Mouse (Mus musculus): ENCODE measurements around the gene Hectd1. TPM values are rescaled to one million over a fixed set of nuclear protein-coding genes. Genes with fewer than 3 reads are reported as not detected.

Hectd1 gene
- polyA plus RNA-seq, 1 experiment from 2014 or later: 30.4 TPM

- Histone ChIP-seq H3K36me3 (ENCODE audit: inconsistent target) (no peaks in the 10 kb centered on the region), H3K27ac (no peak overlapping the region), H3K79me2 (ENCODE audit: inconsistent target) (no peaks in the 10 kb centered on the region), H3K4me3 (ENCODE audit: inconsistent target) (no peak overlapping the region)
- 64% methylated on average over 4 of the region's 4 CpGs for WGBS (ENCODE audit: missing documents)
These were observed 22.3 kb upstream of the Hectd1 start for GRCm38 (mm10) chr12:51851617-51852016.

- no peak overlapping the region for H3K4me3 ChIP-seq (ENCODE audit: inconsistent target)
- H3K27ac ChIP-seq: no peak overlapping the region
- H3K79me2 ChIP-seq (ENCODE audit: inconsistent target): no peaks in the 10 kb centered on the region
- no peaks in the 10 kb centered on the region for H3K36me3 ChIP-seq (ENCODE audit: inconsistent target)
- 61% methylated on average over 2 of the region's 3 CpGs for WGBS (ENCODE audit: missing documents)
These were observed 21.8 kb upstream of the Hectd1 start for GRCm38 (mm10) chr12:51851155-51851554.

- no peak overlapping the region for H3K27ac ChIP-seq
- 47% methylated on average over 2 of the region's 4 CpGs for WGBS (ENCODE audit: missing documents)
These were observed 21.0 kb upstream of the Hectd1 start for GRCm38 (mm10) chr12:51850339-51850738.

GRCm38 (mm10) chr12:51849902-51850301, 20.6 kb upstream of the Hectd1 start:
- Histone ChIP-seq H3K36me3 (ENCODE audit: inconsistent target) (no peaks in the 10 kb centered on the region), H3K27ac (no peak overlapping the region), H3K4me3 (ENCODE audit: inconsistent target) (no peak overlapping the region), H3K79me2 (ENCODE audit: inconsistent target) (no peaks in the 10 kb centered on the region)
- WGBS (ENCODE audit: missing documents): 18% methylated on average over 2 of the region's 2 CpGs

More at GRCm38 (mm10) chr12:51850339-51850738, 21.0 kb upstream of the Hectd1 start:
- H3K36me3 ChIP-seq (ENCODE audit: inconsistent target): no peaks in the 10 kb centered on the region
- no peak overlapping the region for H3K4me3 ChIP-seq (ENCODE audit: inconsistent target)
- no peaks in the 10 kb centered on the region for H3K79me2 ChIP-seq (ENCODE audit: inconsistent target)

- no peaks in the 10 kb centered on the region for H3K79me2 ChIP-seq (ENCODE audit: inconsistent target)
- no peaks in the 10 kb centered on the region for H3K36me3 ChIP-seq (ENCODE audit: inconsistent target)
- peak overlapping the region; percentile 66 for H3K27ac ChIP-seq
- H3K4me3 ChIP-seq (ENCODE audit: inconsistent target): no peak overlapping the region
- 27% methylated on average over 9 of the region's 9 CpGs for WGBS (ENCODE audit: missing documents)
These were observed 18.8 kb upstream of the Hectd1 start for GRCm38 (mm10) chr12:51847953-51848680.

DNA sequence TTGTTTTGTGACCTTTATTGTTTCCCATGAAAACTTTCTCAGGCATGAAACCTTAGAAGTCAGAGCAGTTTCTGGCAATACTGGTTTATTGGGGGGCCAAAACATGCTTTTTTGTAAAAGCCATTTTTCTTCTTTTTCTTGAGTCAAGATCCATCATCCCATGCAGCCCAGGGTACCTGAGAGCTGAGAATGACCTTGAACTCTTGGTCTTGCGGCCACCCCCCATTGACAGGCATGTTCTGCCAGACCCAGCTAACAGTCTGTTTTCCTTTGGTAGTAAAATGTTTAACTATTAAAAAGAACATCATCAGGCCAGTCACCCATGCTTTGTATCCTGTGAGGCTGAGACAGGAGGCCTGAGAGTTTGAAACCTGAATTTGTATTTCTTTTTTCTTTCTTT, 15.9 kb upstream of the Hectd1 start:
- H3K27ac ChIP-seq: no peak overlapping the region
- H3K36me3 ChIP-seq (ENCODE audit: inconsistent target): no peaks in the 10 kb centered on the region
- WGBS (ENCODE audit: missing documents): 56% methylated on average over 1 of the region's 1 CpGs

DNA sequence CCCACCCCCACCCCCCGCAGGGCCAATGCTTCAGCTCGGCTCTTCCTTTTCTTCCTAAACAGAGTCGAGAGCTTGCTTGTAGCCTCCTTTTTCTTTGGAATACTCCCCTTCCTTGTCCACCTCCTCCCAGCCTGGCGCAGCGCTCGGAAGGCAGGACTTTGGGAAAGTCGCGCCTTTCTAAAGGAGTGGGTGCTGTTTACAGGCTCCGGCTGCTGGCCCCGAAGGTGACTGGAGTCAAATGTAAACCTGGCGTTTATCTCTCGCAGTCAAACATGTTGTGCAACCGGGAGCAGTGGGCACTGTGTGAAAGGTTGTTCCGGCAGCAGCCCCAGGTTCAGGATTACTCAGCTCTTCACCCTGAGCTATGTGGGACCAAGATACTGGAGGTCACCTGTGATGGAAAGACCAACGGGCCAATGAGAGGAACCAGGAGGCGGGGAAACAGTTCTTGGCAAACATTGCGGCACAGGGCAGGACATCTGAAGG, 15.5 kb upstream of the Hectd1 start:
- Histone ChIP-seq H3K4me3 (ENCODE audit: inconsistent target) (peak overlapping the region; percentile 52), H3K36me3 (ENCODE audit: inconsistent target) (no peaks in the 10 kb centered on the region), H3K27ac (peak overlapping the region; percentile 78), H3K79me2 (ENCODE audit: inconsistent target) (no peaks in the 10 kb centered on the region)
- WGBS (ENCODE audit: missing documents): 2% methylated on average over 17 of the region's 17 CpGs

More for the DNA sequence above, 15.9 kb upstream of the Hectd1 start:
- H3K79me2 ChIP-seq (ENCODE audit: inconsistent target): no peaks in the 10 kb centered on the region
- H3K4me3 ChIP-seq (ENCODE audit: inconsistent target): peak overlapping the region; percentile 52; the same call in 1 of the 2 replicates

GRCm38 (mm10) chr12:51843576-51844520, 14.5 kb upstream of the Hectd1 start:
- 63% methylated on average over 14 of the region's 15 CpGs for WGBS (ENCODE audit: missing documents)
- peak overlapping the region; percentile 78 for H3K27ac ChIP-seq

DNA sequence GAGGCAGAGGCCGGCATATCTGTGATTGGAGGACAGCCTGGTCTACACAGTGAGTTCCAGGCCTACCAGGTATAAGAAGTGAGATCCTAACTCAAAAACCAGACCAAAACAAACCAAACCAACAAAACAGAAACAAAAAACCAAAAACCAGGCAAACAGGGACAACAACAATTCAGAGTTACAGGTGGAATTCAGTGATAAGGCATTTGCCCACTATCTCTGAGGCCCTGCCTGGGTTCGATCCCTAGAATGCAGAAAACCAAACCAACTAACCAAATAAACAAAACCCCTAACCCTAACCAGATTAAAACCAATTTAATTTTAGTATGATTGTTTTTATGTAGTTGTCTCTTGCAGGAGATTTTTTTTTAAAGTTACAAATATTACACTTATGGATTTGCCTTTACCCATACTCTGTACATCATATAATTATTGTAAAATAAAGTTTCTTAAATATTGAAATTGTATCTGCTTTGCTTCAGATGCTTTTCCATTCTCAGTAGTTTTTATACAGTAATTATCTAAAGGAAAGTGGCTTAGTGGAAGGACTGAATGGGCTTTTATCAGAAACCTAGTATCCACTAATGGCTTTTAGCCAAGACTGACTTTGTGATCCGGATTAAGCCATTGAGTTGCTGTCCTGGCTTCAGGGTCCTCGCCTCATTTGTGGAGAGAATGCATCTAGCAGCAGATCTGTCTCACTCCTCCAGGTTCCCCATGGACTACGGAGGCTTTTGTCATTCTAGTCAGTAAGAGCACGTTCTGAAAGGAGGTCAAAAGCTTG, 12.9 kb upstream of the Hectd1 start:
- Histone ChIP-seq H3K4me3 (ENCODE audit: inconsistent target) (no peak overlapping the region), H3K27ac (no peak overlapping the region), H3K79me2 (ENCODE audit: inconsistent target) (no peaks in the 10 kb centered on the region), H3K36me3 (ENCODE audit: inconsistent target) (no peaks in the 10 kb centered on the region)
- 88% methylated on average over 6 of the region's 6 CpGs for WGBS (ENCODE audit: missing documents)

More at GRCm38 (mm10) chr12:51843576-51844520, 14.5 kb upstream of the Hectd1 start:
- Histone ChIP-seq H3K36me3 (ENCODE audit: inconsistent target) (no peaks in the 10 kb centered on the region), H3K79me2 (ENCODE audit: inconsistent target) (no peaks in the 10 kb centered on the region), H3K4me3 (ENCODE audit: inconsistent target) (peak overlapping the region; percentile 52)

- Histone ChIP-seq H3K36me3 (ENCODE audit: inconsistent target) (no peaks in the 10 kb centered on the region), H3K27ac (no peak overlapping the region), H3K79me2 (ENCODE audit: inconsistent target) (no peaks in the 10 kb centered on the region), H3K4me3 (ENCODE audit: inconsistent target) (no peak overlapping the region)
- WGBS (ENCODE audit: missing documents): 91% methylated on average over 1 of the region's 1 CpGs
These were observed 10.5 kb upstream of the Hectd1 start for GRCm38 (mm10) chr12:51839856-51840255.

- WGBS (ENCODE audit: missing documents): 32% methylated on average over 3 of the region's 3 CpGs
- Histone ChIP-seq H3K79me2 (ENCODE audit: inconsistent target) (peaks cover 12% of the 10 kb centered on the region), H3K36me3 (ENCODE audit: inconsistent target) (no peaks in the 10 kb centered on the region), H3K27ac (no peak overlapping the region), H3K4me3 (ENCODE audit: inconsistent target) (no peak overlapping the region)
These were observed 5.9 kb upstream of the Hectd1 start for GRCm38 (mm10) chr12:51835219-51835618.

DNA sequence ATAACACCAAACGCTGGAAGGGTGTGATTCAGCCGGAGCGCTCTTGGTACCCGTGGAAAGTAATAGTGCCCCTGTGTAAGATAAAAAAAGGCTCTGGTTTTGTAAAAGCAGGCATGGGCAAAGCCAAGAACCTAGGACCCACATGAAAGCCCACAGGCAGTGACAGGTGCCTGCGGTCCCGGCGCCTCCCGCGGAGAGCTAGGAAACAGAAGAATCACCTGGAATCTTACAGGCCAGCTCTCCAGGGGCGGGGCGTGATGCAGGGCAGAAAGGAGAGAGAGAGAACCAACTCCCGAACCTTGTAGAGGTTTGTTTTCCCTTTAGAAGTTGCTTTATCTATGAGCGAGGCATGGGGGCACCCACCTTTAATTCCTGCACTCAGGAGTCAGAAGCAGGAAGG, 2.6 kb upstream of the Hectd1 start:
- Histone ChIP-seq H3K27ac (no peak overlapping the region), H3K4me3 (ENCODE audit: inconsistent target) (no peak overlapping the region), H3K36me3 (ENCODE audit: inconsistent target) (no peaks in the 10 kb centered on the region), H3K79me2 (ENCODE audit: inconsistent target) (peaks cover 32% of the 10 kb centered on the region)
- WGBS (ENCODE audit: missing documents): 95% methylated on average over 13 of the region's 13 CpGs

- H3K27ac ChIP-seq: no peak overlapping the region
- H3K4me3 ChIP-seq (ENCODE audit: inconsistent target): no peak overlapping the region
- WGBS (ENCODE audit: missing documents): 97% methylated on average over 3 of the region's 3 CpGs
- H3K36me3 ChIP-seq (ENCODE audit: inconsistent target): no peaks in the 10 kb centered on the region
- H3K79me2 ChIP-seq (ENCODE audit: inconsistent target): peaks cover 38% of the 10 kb centered on the region
These were observed 2.0 kb upstream of the Hectd1 start for GRCm38 (mm10) chr12:51831296-51831695.

DNA sequence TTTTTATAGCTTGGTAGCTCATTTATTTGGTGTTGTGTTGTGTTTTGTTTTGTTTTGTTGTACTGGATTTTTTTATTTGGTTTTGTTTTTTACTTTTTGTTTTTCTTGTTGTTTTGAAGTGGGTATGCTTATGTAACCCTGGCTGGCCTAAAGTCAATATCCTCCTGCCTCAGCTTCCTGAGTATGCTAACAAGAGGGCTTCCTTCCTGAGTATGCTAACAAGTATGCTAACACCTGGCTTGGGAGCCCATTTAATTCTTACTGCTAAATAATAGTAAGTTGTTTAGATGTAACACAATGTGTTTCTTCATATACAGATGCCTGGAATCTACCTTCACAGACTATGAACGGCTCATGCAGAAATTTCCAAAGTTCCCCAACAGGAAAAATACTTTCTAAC, 1.3 kb upstream of the Hectd1 start:
- Histone ChIP-seq H3K79me2 (ENCODE audit: inconsistent target) (peaks cover 44% of the 10 kb centered on the region), H3K27ac (peak overlapping the region; percentile 75), H3K4me3 (ENCODE audit: inconsistent target) (peak overlapping the region; percentile 57), H3K36me3 (ENCODE audit: inconsistent target) (0 out of 2 replicates have a peak, but pooled peaks cover under 1% of the 10 kb centered on the region)
- 86% methylated on average over 1 of the region's 1 CpGs for WGBS (ENCODE audit: missing documents)
